Mouse (Mus musculus): ENCODE measurements at regions not wholly inside any gene's neighbourhood (a gene's known extent, or its start where the extent isn't known, plus 50 kb on each side); places are given as distances from the start of the nearest gene placed in this dataset.

GRCm38 (mm10) chr7:70584480-70584879 lies 217.9 kb upstream of the Nr2f2 start:
- intact Hi-C loops (cut with DNase I) = no loop called here

- intact Hi-C loops (cut with DNase I) = no loop called here
Observed at GRCm38 (mm10) chr7:70576112-70576910, 209.8 kb upstream of the Nr2f2 start.

GRCm38 (mm10) chr7:70575614-70576013 lies 209.1 kb upstream of the Nr2f2 start:
- intact Hi-C loops (cut with DNase I) = no loop called here

- intact Hi-C loops (cut with DNase I) = no loop called here
Observed at GRCm38 (mm10) chr7:70574194-70574593, 207.7 kb upstream of the Nr2f2 start.

GRCm38 (mm10) chr7:70565034-70565433 lies 198.5 kb upstream of the Nr2f2 start:
- intact Hi-C loops (cut with DNase I) = no loop called here

- intact Hi-C loops (cut with DNase I) = no loop called here
Observed at GRCm38 (mm10) chr7:70548936-70549450, 182.5 kb upstream of the Nr2f2 start.

GRCm38 (mm10) chr7:70541881-70542665 lies 175.5 kb upstream of the Nr2f2 start:
- intact Hi-C loops (cut with DNase I) = no loop called here

GRCm38 (mm10) chr7:70539121-70539642 lies 172.6 kb upstream of the Nr2f2 start:
- intact Hi-C loops (cut with DNase I) = no loop called here

- intact Hi-C loops (cut with DNase I) = no loop called here
Observed at GRCm38 (mm10) chr7:70536046-70536445, 169.5 kb upstream of the Nr2f2 start.

- intact Hi-C loops (cut with DNase I) = no loop called here
Observed at GRCm38 (mm10) chr7:70533552-70533951, 167.0 kb upstream of the Nr2f2 start.

- intact Hi-C loops (cut with DNase I) = no loop called here
Observed at GRCm38 (mm10) chr7:70527921-70528320, 161.4 kb upstream of the Nr2f2 start.

GRCm38 (mm10) chr7:70525372-70525771 lies 158.8 kb upstream of the Nr2f2 start:
- intact Hi-C loops (cut with DNase I) = no loop called here

GRCm38 (mm10) chr7:70524744-70525143 lies 158.2 kb upstream of the Nr2f2 start:
- intact Hi-C loops (cut with DNase I) = no loop called here

- intact Hi-C loops (cut with DNase I) = no loop called here
Observed at GRCm38 (mm10) chr7:70524251-70524650, 157.7 kb upstream of the Nr2f2 start.

- intact Hi-C loops (cut with DNase I) = no loop called here
Observed at GRCm38 (mm10) chr7:70516741-70517140, 150.2 kb upstream of the Nr2f2 start.

GRCm38 (mm10) chr7:70515341-70515851 lies 148.9 kb upstream of the Nr2f2 start:
- intact Hi-C loops (cut with DNase I) = no loop called here

GRCm38 (mm10) chr7:70514666-70515065 lies 148.1 kb upstream of the Nr2f2 start:
- intact Hi-C loops (cut with DNase I) = no loop called here

- intact Hi-C loops (cut with DNase I) = no loop called here
Observed at GRCm38 (mm10) chr7:70512354-70512753, 145.8 kb upstream of the Nr2f2 start.

GRCm38 (mm10) chr7:70505671-70506181 lies 139.2 kb upstream of the Nr2f2 start:
- intact Hi-C loops (cut with DNase I) = no loop called here

GRCm38 (mm10) chr7:70501821-70502220 lies 135.3 kb upstream of the Nr2f2 start:
- intact Hi-C loops (cut with DNase I) = no loop called here

GRCm38 (mm10) chr7:70496541-70497154 lies 130.1 kb upstream of the Nr2f2 start:
- intact Hi-C loops (cut with DNase I) = no loop called here

Measured in adrenal gland (tissue).